Mouse (Mus musculus): ENCODE data around the gene Acp4.

DNA sequence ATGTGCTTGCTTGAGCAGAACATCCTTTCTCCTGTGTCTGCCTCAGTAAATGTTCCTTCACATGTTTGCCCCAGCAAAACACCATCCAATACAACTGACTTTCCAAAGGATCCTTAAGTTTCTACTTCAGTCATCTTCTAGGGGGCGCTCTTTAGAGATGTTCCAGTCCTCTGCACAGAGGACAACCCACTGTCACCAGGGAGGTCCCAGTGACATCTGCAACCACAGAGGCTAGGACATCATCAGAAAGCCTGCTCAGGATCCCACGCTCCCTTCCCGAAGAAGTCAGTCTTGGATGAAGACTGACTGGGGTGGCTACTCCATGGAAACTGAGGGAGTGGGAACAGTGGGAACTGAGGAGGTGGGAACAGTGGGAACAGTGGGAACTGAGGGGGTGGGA, 18.4 kb upstream of the Acp4 start:
- TF ChIP-seq CTCF (IDR thresholded peaks at IDR 0.05) (no peak), EP300 (IDR thresholded peaks at IDR 0.05) (no peak)
